Comparison of ENCODE assay signal across 34 mouse cellular contexts in genomic region chr12:78639466-78639865, GRCm38 (mm10). TPM values are rescaled to one million over a fixed set of nuclear protein-coding genes. Genes with fewer than 3 reads are reported as not detected.
A peak's percentile ranks its signal among the peaks of the same experiment; 100 is the strongest.
DNase-seq lines count a peak whose midpoint lies in the region; ATAC-seq and TF ChIP-seq lines count a peak whose summit lies in the region.
"Had no signal": no experiment of that assay in that cellular context is flagged by ENCODE, and none has a peak within 500 bp of the region (broad histone marks: within the 10 kb centered on the region; RNA-seq: fewer than 3 reads in every experiment).

No protein-coding gene starts in this region.

- ATAC-seq in heart, embryonic 12.5 days (ENCODE audit: insufficient number of reproducible peaks, low FRiP score): no peak
- ATAC-seq in intestine, embryonic 15.5 days: peak; percentile 63; the same call in 1 of the 2 replicates
- ATAC-seq in intestine, postnatal 0 days: no peak
- no peak for ATAC-seq in stomach, postnatal 0 days (ENCODE audit: low FRiP score, low TSS enrichment)
- ATAC-seq: forebrain, embryonic 15.5 days; midbrain, embryonic 16.5 days had no signal

- TF ChIP-seq CTCF in intestine, postnatal 0 days (IDR thresholded peaks at IDR 0.05; ENCODE audit: low read depth): no peak
- no peak for TF ChIP-seq CTCF in stomach, postnatal 0 days (IDR thresholded peaks at IDR 0.05; ENCODE audit: low read depth)

- no peak overlapping the region for H3K4me3 ChIP-seq in heart, embryonic 12.5 days
- no peak overlapping the region for H3K4me3 ChIP-seq in intestine, embryonic 15.5 days (replicated peaks)
- H3K4me3 ChIP-seq in intestine, postnatal 0 days (ENCODE audit: low read depth, low read length): no peak overlapping the region
- no peak overlapping the region for H3K4me3 ChIP-seq in stomach, postnatal 0 days (ENCODE audit: low read depth, low read length)
- H3K4me3 ChIP-seq: erythroblast, embryonic 14.5 days; forebrain, embryonic 15.5 days; hindbrain, embryonic 12.5 days; limb, embryonic 10.5 days; liver, embryonic 15.5 days; lung, embryonic 15.5 days; midbrain, embryonic 10.5 days; myocyte; neural tube, embryonic 13.5 days had no signal

- WGBS in heart, embryonic 12.5 days: 9% methylated on average over 1 of the region's 1 CpGs
- WGBS in intestine, embryonic 15.5 days: 24% methylated on average over 1 of the region's 1 CpGs
- 16% methylated on average over 1 of the region's 1 CpGs for WGBS in intestine, postnatal 0 days
- 23% methylated on average over 1 of the region's 1 CpGs for WGBS in stomach, postnatal 0 days

- TF ChIP-seq EP300 in stomach, postnatal 0 days (optimal IDR thresholded peaks at IDR 0.05): no peak

- peaks cover 10% of the 10 kb centered on the region; the same call in 1 of the 2 replicates for H3K4me1 ChIP-seq in heart, embryonic 12.5 days (replicated peaks)
- no peaks in the 10 kb centered on the region for H3K4me1 ChIP-seq in intestine, embryonic 15.5 days (replicated peaks)
- no peaks in the 10 kb centered on the region for H3K4me1 ChIP-seq in intestine, postnatal 0 days (replicated peaks; ENCODE audit: control insufficient read depth, insufficient read depth, low read length)
- no peaks in the 10 kb centered on the region for H3K4me1 ChIP-seq in stomach, postnatal 0 days (replicated peaks; ENCODE audit: control insufficient read depth, insufficient read depth)
- H3K4me1 ChIP-seq: hindbrain, embryonic 12.5 days; liver, embryonic 15.5 days; midbrain, embryonic 10.5 days; neural tube, embryonic 13.5 days had no signal

- H3K4me2 ChIP-seq in heart, embryonic 12.5 days: no peak overlapping the region
- H3K4me2 ChIP-seq in intestine, embryonic 15.5 days (replicated peaks): no peak overlapping the region
- no peak overlapping the region for H3K4me2 ChIP-seq in intestine, postnatal 0 days (replicated peaks; ENCODE audit: low read depth)
- H3K4me2 ChIP-seq in stomach, postnatal 0 days (replicated peaks; ENCODE audit: low read depth): no peak overlapping the region
- H3K4me2 ChIP-seq: forebrain, embryonic 15.5 days; hindbrain, embryonic 12.5 days; liver, embryonic 15.5 days; lung, embryonic 15.5 days; neural tube, embryonic 13.5 days had no signal

- H3K27me3 ChIP-seq in heart, embryonic 12.5 days (replicated peaks): no peaks in the 10 kb centered on the region
- H3K27me3 ChIP-seq in intestine, embryonic 15.5 days (replicated peaks): no peaks in the 10 kb centered on the region
- no peaks in the 10 kb centered on the region for H3K27me3 ChIP-seq in intestine, postnatal 0 days (replicated peaks; ENCODE audit: control insufficient read depth, insufficient read depth, low read length)
- no peaks in the 10 kb centered on the region for H3K27me3 ChIP-seq in stomach, postnatal 0 days (ENCODE audit: control insufficient read depth, insufficient read depth, low read length)
- H3K27me3 ChIP-seq: CH12.LX; forebrain, embryonic 15.5 days; hindbrain, embryonic 12.5 days; liver, embryonic 15.5 days; lung, embryonic 15.5 days; neural tube, embryonic 13.5 days had no signal

- H3K36me3 ChIP-seq in heart, embryonic 12.5 days: no peaks in the 10 kb centered on the region
- H3K36me3 ChIP-seq in intestine, embryonic 15.5 days: no peaks in the 10 kb centered on the region
- H3K36me3 ChIP-seq in intestine, postnatal 0 days (ENCODE audit: control insufficient read depth, insufficient read depth): no peaks in the 10 kb centered on the region
- no peaks in the 10 kb centered on the region for H3K36me3 ChIP-seq in stomach, postnatal 0 days (ENCODE audit: control insufficient read depth, insufficient read depth, low read length)
- H3K36me3 ChIP-seq: forebrain, embryonic 15.5 days; hindbrain, embryonic 12.5 days; limb, embryonic 10.5 days; liver, embryonic 15.5 days; lung, embryonic 15.5 days; midbrain, embryonic 10.5 days had no signal

- no peak overlapping the region for H3K9ac ChIP-seq in heart, embryonic 12.5 days
- H3K9ac ChIP-seq in intestine, embryonic 15.5 days: no peak overlapping the region
- H3K9ac ChIP-seq in intestine, postnatal 0 days (ENCODE audit: low read depth, low read length): no peak overlapping the region
- H3K9ac ChIP-seq in stomach, postnatal 0 days (ENCODE audit: low read length): no peak overlapping the region
- H3K9ac ChIP-seq: forebrain, embryonic 15.5 days; hindbrain, embryonic 12.5 days; liver, embryonic 15.5 days; lung, embryonic 15.5 days; neural tube, embryonic 13.5 days had no signal

- no peak for DNase-seq in heart, adult 8-10 months (ENCODE audit: low spot score)
- peak; percentile 37 for DNase-seq in embryo, embryonic 10 days (ENCODE audit: low spot score)
- DNase-seq in embryo, embryonic 9.5 days (ENCODE audit: extremely low spot score): peak; percentile 5
- no peak for DNase-seq in stomach, postnatal 0 days (ENCODE audit: low spot score)
- no peak for DNase-seq in layer of hippocampus, adult 11-12 months (ENCODE audit: low spot score)
- DNase-seq: B cell, adult 2 months; cerebellum, adult 2 months; cerebellum, postnatal 25 days; gastrocnemius, postnatal 10 days; kidney, adult 9 months; liver; retina, postnatal 1 day; right cerebral cortex, postnatal 25 days; spleen, adult 18-20 months; thymus, postnatal 14 days had no signal

- no peaks in the 10 kb centered on the region for H3K9me3 ChIP-seq in heart, embryonic 12.5 days (replicated peaks)
- no peaks in the 10 kb centered on the region for H3K9me3 ChIP-seq in intestine, embryonic 15.5 days
- H3K9me3 ChIP-seq in intestine, postnatal 0 days (ENCODE audit: control insufficient read depth): no peaks in the 10 kb centered on the region
- no peaks in the 10 kb centered on the region for H3K9me3 ChIP-seq in stomach, postnatal 0 days (ENCODE audit: control insufficient read depth, low read length)
- H3K9me3 ChIP-seq: forebrain, embryonic 15.5 days; G1E; hindbrain, embryonic 12.5 days; limb, embryonic 10.5 days; liver, embryonic 15.5 days; lung, embryonic 15.5 days; midbrain, embryonic 10.5 days; neural tube, embryonic 13.5 days had no signal

- peak overlapping the region; percentile 76 for H3K27ac ChIP-seq in heart, embryonic 12.5 days (ENCODE audit: poor library complexity, severe bottlenecking)
- no peak overlapping the region for H3K27ac ChIP-seq in intestine, embryonic 15.5 days
- H3K27ac ChIP-seq in intestine, postnatal 0 days (ENCODE audit: low read depth, low read length): no peak overlapping the region
- no peak overlapping the region for H3K27ac ChIP-seq in stomach, postnatal 0 days (replicated peaks)
- H3K27ac ChIP-seq: forebrain, embryonic 15.5 days; hindbrain, embryonic 12.5 days; limb, embryonic 10.5 days; liver, embryonic 15.5 days; macrophage; midbrain, embryonic 10.5 days; neural tube, embryonic 13.5 days had no signal

RNA-seq across cellular contexts. Expression of gene Fam71d, which starts 51.9 kb away (rescaled TPM):
- not detected in 2 replicates for polyA plus RNA-seq in heart, embryonic 12.5 days (2016; fragmentation: Nextera tagmentation; extraction: Ambion mirVana)
- not detected for total RNA-seq in heart, adult 8-10 months (2022)
- not detected in 2 replicates for polyA plus RNA-seq in intestine, embryonic 15.5 days (2015; fragmentation: Nextera tagmentation; extraction: Ambion mirVana)
- polyA plus RNA-seq in intestine, postnatal 0 days (2015; fragmentation: Nextera tagmentation; extraction: Ambion mirVana): not detected in 2 replicates
- polyA plus RNA-seq in stomach, postnatal 0 days (2015; fragmentation: Nextera tagmentation; extraction: Ambion mirVana): not detected in 2 replicates
- total RNA-seq: CH12.LX; gastrocnemius, postnatal 10 days; granulocyte monocyte progenitor cell, adult 5-6 weeks had no signal
- polyA plus RNA-seq: embryonic facial prominence, embryonic 11.5 days; erythroblast, embryonic 14.5 days; G1E; large intestine, adult 2 months; limb, embryonic 10.5 days; liver, embryonic 15.5 days; lung, embryonic 15.5 days; macrophage; midbrain, embryonic 10.5 days; myocyte had no signal

Comparison
In these comparisons a context has a peak if more than half of its experiments do, and no peak if none do; other contexts are left out.
1. DNase-seq: peak in embryo, embryonic 10 days (single experiment) and embryo, embryonic 9.5 days (single experiment); none in heart, adult 8-10 months (single experiment), stomach, postnatal 0 days (single experiment) and layer of hippocampus, adult 11-12 months (single experiment).